Mouse (Mus musculus) urinary bladder, adult 2 months (tissue): ENCODE data around the gene Smyd3. TPM values are rescaled to one million over a fixed set of nuclear protein-coding genes. Genes with fewer than 3 reads are reported as not detected.

Experiments
- DNase-seq: peaks from one replicate; pipeline ENCODE4 v3.0.0; 2022; ENCODE audit warnings: low spot score
- polyA plus RNA-seq: library from polyadenylated mRNA; depleted of rRNA; stranded (reverse); fragments of >200 nt; gene quantifications from 2 replicates; pipeline ENCODE4 v1.2.3, GENCODE M21; 2012

Gene Smyd3
- polyA plus RNA-seq, 1 experiment = 7.9 TPM

DNA sequence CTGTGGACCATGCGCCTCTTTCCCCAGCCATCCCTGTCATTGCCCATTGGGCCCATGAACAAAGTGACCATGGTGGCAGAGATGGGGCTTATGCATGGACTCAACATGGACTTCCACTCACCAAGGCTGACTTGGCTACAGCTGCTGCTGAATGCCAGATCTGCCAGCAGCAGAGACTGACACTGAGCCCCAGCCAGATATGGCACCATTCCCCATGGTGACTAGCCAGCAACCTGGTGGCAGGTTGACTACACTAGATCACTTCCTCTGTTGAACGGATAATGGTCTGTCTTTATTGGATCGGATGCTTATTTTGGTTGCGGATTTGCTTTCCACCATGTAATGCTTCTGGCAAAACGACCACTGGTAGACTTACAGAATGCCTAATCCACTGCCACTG, 486.3 kb downstream of the Smyd3 start:
- DNase-seq = peak; percentile 2

DNA sequence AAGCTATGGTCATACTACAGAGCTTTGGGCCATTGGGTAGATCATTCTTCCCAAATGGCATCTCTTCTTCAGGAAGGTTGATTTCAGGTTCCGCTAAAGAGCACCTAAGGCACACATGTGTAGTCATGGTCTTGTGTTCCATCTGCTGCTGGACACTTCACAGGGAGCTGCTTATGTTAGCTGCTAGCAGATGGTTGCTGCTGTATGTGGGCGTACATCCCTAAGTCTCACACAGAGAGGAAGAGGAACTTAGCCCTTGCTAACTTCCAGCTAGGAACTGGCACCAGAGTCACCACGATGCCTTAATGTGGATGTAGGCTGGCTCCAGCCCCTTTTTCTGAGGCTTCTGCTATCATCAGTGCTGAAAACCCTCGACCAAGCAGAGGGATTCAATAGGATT, 491.2 kb downstream of the Smyd3 start:
- peak; percentile 4 for DNase-seq

GRCm38 (mm10) chr1:179025169-179025568, 492.7 kb downstream of the Smyd3 start:
- no peak for DNase-seq

DNA sequence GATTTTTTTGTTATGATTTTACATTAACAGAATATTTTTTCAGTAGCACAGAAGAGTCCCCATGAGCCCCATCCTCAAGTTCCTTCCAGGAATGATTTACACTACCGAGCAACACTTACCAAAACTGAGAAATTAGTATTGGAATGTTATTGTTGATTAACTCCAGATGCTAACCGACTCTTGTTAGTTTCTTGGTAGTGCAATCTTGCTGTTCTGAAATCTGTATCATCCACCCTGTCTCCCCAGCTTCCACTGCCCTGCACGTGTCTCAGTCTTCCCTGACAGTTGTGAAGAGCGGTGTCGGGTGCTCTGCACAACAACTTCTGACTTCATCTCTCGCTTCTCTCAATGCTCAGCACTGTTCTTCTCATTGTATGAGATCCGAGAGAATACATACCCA, 494.4 kb downstream of the Smyd3 start:
- DNase-seq = no peak

GRCm38 (mm10) chr1:179017428-179017827, 500.4 kb downstream of the Smyd3 start:
- DNase-seq = no peak

- DNase-seq = no peak
Measured at GRCm38 (mm10) chr1:179013021-179013420, 504.8 kb downstream of the Smyd3 start.

- no peak for DNase-seq
Measured at GRCm38 (mm10) chr1:179012273-179012672, 505.6 kb downstream of the Smyd3 start.

DNA sequence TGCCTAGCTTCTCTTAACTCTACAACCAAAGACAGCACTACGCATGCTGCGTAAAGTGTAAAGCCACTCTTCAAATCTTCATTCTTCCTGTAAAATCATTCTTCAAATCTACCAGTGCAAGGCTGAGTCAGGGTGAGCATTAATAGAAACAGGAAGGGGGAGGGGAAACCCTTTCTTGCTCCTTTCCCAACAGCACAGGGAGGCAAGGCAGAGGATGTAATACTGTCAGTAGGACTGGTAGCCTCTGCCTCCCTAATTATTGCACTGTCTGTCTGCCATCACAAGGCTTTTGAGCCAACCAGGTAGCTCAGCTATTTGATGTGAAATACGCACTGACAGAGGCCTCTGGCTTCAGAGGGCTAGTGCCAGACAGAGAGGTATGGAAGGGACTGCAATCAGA, 507.1 kb downstream of the Smyd3 start:
- DNase-seq = no peak

DNA sequence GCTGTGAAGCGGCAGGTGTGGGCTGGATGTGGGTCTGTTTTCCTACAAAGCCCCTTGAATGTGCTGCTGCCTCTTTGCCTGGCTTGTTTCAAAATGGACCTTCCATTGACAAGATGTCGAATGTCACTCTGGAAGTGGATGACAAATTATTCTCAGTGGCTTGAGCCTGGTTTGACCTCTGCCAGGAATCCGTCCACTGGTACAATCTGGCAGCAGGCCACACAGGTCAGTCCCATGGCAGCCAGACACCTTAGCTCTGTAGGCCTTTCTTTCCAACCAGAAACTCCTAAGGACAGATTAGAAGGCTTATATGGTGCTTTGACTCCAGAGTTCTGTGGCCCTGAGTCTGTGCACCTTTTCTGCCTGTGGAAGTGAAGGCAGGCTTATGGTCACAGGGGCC, 507.9 kb downstream of the Smyd3 start:
- no peak for DNase-seq

- DNase-seq = no peak
Measured at GRCm38 (mm10) chr1:179004133-179004866, 513.5 kb downstream of the Smyd3 start.

GRCm38 (mm10) chr1:179003406-179004132, 514.3 kb downstream of the Smyd3 start:
- DNase-seq = no peak

DNA sequence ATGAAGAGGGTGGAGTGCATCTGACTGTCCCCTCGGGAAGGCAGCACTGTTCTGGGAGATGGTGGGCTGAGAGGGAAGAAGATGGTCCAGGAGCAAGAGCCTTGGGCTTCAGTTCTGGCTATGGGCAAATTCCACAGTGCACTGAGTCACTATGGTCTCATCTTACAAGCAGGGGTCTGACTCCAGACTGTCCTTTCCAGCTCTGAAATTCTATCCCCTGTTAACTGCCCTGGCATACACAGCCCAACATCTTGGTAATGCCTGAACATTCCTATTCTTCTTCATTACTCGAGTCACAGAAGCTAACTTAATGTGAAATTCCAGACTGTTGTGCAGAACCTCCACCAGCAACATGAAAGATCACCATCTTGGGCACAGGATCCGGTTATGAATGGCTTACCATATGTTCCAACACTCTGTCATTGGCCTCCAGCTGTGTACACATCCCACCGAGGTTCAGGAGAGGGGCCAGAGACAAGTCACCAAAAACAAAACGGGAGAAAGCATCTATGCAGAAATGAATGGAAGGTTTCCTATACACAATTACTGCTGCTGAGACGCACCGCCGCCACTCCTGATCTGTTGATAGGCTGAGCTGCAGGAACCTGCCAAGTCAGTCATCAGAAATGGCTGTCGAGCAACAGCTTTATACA, 517.8 kb downstream of the Smyd3 start:
- DNase-seq = no peak

DNA sequence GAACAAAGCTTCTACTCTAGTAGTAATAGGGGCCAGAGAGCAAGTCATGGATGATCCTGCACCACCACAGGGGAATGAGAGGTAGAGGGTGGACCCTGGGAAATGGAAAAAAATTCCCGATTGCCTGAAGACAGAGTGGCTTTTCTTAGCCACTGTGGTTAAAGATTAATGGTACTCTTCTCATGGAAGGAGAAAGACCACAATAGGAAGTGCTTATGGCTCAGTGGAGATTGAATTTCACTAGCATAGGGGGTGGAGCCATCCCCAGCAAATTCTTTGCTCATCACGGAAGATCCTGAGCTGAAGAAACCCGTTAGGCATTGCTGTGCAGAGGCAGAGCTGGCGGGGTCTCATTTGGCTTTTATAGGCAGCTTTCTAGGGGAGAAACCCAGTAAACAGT, 520.0 kb downstream of the Smyd3 start:
- DNase-seq = no peak

DNA sequence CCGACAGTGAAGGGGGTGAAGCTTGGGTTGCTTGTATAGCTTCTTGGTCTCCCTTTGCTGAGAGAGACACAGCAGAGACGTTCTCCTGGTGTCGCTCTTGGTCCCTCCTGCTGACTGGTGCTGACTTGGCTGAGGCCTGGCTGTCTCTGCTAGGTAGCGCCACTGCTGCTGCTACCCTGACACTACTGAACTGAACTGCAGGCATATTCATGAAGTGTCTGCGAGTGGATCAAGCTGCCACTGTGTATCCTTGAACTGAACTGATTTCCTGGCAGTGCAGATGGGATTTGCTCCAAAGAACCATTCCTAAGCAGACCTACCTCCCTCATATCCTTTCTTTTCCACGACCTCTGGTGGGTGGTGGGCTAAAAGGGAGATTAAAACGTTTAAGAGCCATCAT, 523.6 kb downstream of the Smyd3 start:
- no peak for DNase-seq

DNA sequence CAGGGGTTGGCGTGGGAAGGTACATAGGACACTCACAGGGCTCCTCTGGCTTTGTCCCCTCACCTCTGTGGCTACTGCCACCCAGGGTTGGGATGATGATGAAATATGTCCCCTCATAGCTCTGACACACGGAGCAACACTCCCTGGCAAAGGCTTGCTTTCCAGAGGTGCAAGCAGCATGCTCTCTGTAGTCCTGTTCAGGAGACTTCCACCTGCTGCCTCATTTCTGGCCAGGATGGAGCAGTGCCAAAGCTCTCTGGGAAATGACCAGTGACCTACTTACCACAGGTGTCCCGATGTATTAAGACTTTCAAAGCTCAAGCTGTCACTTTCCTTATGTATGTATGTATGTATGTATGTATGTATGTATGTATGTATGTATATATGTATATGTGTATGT, 525.3 kb downstream of the Smyd3 start:
- no peak for DNase-seq

GRCm38 (mm10) chr1:178991470-178991869, 526.4 kb downstream of the Smyd3 start:
- no peak for DNase-seq

GRCm38 (mm10) chr1:178991045-178991444, 526.8 kb downstream of the Smyd3 start:
- DNase-seq = no peak

DNA sequence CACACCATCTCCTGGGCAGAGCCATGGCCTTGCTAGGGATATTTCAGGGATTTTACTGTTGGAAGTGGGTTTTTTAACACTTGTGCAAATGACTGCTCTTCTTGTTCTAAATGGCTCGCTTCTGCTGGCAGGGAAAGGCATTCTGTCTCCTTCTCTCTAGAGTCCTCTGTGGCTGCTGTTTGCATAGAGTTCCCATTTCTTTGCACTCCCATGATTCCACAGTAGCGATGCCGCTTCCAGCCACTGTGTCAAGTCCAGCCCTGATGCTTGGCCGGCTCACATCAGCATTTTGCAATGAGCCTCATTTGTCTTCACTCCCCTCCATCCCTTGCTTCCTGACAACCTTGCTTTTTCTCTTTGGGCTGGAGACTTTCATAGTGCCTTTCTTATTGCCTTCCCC, 528.4 kb downstream of the Smyd3 start:
- DNase-seq = no peak

- DNase-seq = no peak
Measured at GRCm38 (mm10) chr1:178988176-178988575, 529.7 kb downstream of the Smyd3 start.

DNA sequence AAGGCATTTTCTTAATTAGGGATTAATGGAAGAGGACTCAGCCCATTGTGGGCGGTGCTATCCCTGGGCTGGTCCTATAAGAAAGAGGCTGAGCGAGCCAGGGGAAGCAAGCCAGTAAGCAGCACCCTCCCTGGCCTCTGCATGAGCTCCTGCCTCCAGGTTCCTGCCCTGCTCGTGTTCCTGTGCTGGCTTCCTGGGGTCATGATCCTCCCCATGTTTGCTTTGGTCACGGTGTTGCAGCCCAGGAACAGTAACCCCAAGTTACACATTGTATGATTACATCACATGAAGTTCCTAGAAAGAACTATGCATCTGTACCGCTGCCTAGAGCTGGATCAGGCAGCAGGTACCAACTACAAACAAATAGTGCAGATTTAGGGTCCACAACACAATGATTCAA, 536.2 kb downstream of the Smyd3 start:
- no peak for DNase-seq

- no peak for DNase-seq
Measured at GRCm38 (mm10) chr1:178980185-178980584, 537.7 kb downstream of the Smyd3 start.

DNA sequence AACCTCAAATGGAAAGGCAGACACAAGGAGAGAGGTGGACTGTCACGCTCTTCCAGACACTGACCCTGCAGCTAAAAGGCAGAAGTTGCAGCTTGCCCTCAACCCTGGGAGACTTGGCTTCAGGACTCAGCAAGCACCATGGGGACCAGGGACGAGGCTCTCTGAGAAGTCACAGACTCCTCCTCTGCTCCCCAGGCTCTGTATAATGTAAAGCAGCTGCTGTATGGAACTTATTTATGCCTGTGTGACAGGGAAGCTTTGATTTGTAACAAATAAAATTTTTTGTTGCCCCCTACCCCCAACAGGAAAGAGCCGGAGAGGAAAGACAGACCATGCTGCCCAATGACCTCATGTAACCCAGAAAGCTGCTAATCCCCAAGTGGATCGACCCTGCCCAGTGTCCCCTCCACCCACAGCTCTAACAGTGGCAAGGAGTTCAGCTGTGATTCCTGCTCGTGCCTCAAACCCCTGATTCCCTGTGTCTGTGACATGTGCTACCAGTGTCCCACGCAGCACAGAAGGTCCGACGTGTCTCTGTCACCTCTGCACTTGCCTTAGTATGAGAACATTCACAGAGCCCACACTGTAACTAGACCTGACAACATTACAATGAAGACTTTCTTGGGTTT, 539.1 kb downstream of the Smyd3 start:
- DNase-seq = no peak
